Mouse (Mus musculus) stomach, postnatal 0 days (tissue): Measurements from ENCODE around the gene Ptprg. TPM values are rescaled to one million over a fixed set of nuclear protein-coding genes. Genes with fewer than 3 reads are reported as not detected.
A peak's percentile ranks its signal among the peaks of the same experiment; 100 is the strongest.

Experiments used
- ATAC-seq: fragments of 200-750 bp; cut with Nextera tagmentation; 2 replicates; pipeline ENCODE4 v1.8.0; 2017; ENCODE audit not compliant: low FRiP score, low TSS enrichment
- DNase-seq: peaks from one replicate; pipeline ENCODE4 v3.0.0-alpha.2; 2016; ENCODE audit warnings: low spot score
- H3K27ac ChIP-seq: fragments of 300-500 bp; sonication (generic); replicated peaks from 2 replicates; pipeline ENCODE4 v1.5.1; 2014; ENCODE audit warnings: mild to moderate bottlenecking, control low read depth
- H3K27me3 ChIP-seq: fragments of 300-500 bp; sonication (generic); 2 replicates; pipeline ENCODE4 v1.6.1; 2014; ENCODE audit warnings: low read length; ENCODE audit not compliant: control insufficient read depth, insufficient read depth
- H3K36me3 ChIP-seq: fragments of 300-500 bp; sonication (generic); 2 replicates; pipeline ENCODE4 v1.6.1; 2014; ENCODE audit warnings: low read length, mixed read lengths; ENCODE audit not compliant: control insufficient read depth, insufficient read depth
- H3K4me1 ChIP-seq: fragments of 300-500 bp; sonication (generic); replicated peaks from 2 replicates; pipeline ENCODE4 v1.6.1; 2014; ENCODE audit warnings: antibody characterized with exemption; ENCODE audit not compliant: control insufficient read depth, insufficient read depth
- H3K4me2 ChIP-seq: fragments of 300-500 bp; sonication (generic); replicated peaks from 2 replicates; pipeline ENCODE4 v1.6.1; 2014; ENCODE audit warnings: low read depth, mild to moderate bottlenecking, control low read depth, moderate library complexity
- H3K4me3 ChIP-seq: fragments of 300-500 bp; sonication (generic); 2 replicates; pipeline ENCODE4 v1.5.1; 2014; ENCODE audit warnings: low read depth, low read length, control low read depth
- H3K9ac ChIP-seq: fragments of 300-500 bp; sonication (generic); 2 replicates; pipeline ENCODE4 v1.6.1; 2014; ENCODE audit warnings: mild to moderate bottlenecking, low read length, control low read depth, mixed read lengths
- H3K9me3 ChIP-seq: fragments of 300-500 bp; sonication (generic); 2 replicates; pipeline ENCODE4 v1.6.1; 2016; ENCODE audit warnings: low read length; ENCODE audit not compliant: control insufficient read depth
- CTCF ChIP-seq: IDR thresholded peaks from 2 replicates; pipeline ENCODE4 v1.5.1; 2016; ENCODE audit warnings: antibody characterized with exemption, low read depth, mild to moderate bottlenecking, moderate library complexity
- EP300 ChIP-seq: optimal IDR thresholded peaks from 2 replicates; pipeline ENCODE3; 2016; ENCODE audit warnings: antibody characterized with exemption
- WGBS: fragments of 180-500 bp; shearing (Covaris S2); extraction: QIAGEN DNeasy Blood & Tissue Kit; methylation state at CpG from one replicate; pipeline ENCODE4 v1.1.7; 2014; 5-methylcytosine and 5-hydroxymethylcytosine counted together
- polyA plus RNA-seq: library from polyadenylated mRNA; unstranded; fragments of >200 nt; fragmentation: Nextera tagmentation; extraction: Ambion mirVana; gene quantifications from 2 replicates; pipeline ENCODE4 v1.2.1, GENCODE M21; 2015

Ptprg gene
- polyA plus RNA-seq, 1 experiment from 2014 or later = 6.2 TPM

DNA sequence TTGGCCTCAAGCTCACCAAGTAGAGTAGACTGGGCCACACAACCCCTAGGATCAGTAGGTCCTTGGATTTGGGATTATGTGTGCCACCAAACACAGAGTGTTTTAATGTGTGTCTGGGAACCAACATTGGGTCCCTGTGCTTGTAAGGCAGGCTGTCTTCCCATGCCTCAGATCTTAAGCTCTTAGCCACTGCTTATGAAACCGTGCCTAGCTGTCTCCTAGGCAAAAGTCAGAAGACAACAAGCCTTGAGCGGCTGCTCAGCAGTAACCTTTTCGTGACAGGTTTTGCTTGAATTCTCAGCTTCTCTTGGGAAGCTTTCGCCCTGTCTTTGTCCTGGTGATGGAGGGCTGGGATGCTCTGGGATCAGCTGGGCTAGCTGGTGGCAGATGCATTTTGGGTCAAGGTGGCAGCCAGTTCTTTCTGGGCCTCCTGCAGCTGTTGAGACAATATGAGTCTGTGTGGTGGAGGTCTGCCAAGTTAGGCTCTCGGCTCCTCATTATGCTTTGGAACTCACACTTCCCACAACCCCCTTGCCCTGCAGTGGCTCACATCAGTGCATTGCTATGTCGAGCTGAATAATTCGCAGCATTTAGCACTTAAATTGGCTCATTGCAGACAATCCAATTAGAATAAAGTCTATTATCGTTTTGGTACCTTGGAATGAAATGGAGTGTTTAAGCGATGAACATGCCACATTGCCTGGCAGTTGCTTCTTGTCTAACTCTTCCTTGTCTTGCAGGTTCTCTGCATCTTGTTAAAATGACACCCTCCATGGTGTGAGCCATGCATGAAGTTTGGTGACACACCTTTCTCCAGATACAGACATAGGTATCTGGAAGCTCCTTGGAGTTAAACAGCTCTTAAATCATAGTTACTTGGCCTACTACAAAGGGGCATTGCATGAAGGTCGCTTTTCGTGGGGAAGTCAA is 321.9 kb downstream of the Ptprg start:
- Histone ChIP-seq H3K4me1 (no peaks in the 10 kb centered on the region), H3K9me3 (no peaks in the 10 kb centered on the region), H3K36me3 (no peaks in the 10 kb centered on the region), H3K27ac (no peak overlapping the region), H3K27me3 (no peaks in the 10 kb centered on the region), H3K9ac (no peak overlapping the region), H3K4me3 (no peak overlapping the region), H3K4me2 (no peak overlapping the region)
- WGBS = 78% methylated on average over 11 of the region's 11 CpGs
- TF ChIP-seq CTCF = no peak
- TF ChIP-seq EP300 = no peak
- no peak for ATAC-seq
- DNase-seq = no peak

GRCm38 (mm10) chr14:11881082-11881481 is 327.8 kb downstream of the Ptprg start:
- H3K27ac ChIP-seq = no peak overlapping the region
- no peaks in the 10 kb centered on the region for H3K27me3 ChIP-seq
- WGBS = 86% methylated on average over 3 of the region's 3 CpGs
- TF ChIP-seq CTCF (no peak), EP300 (no peak)
- no peak overlapping the region for H3K4me3 ChIP-seq
- H3K9me3 ChIP-seq = no peaks in the 10 kb centered on the region
- no peak for DNase-seq
- H3K4me2 ChIP-seq = no peak overlapping the region
- H3K9ac ChIP-seq = no peak overlapping the region
- ATAC-seq = no peak
- H3K36me3 ChIP-seq = no peaks in the 10 kb centered on the region
- H3K4me1 ChIP-seq = no peaks in the 10 kb centered on the region

- no peak overlapping the region for H3K9ac ChIP-seq
- no peaks in the 10 kb centered on the region for H3K4me1 ChIP-seq
- no peaks in the 10 kb centered on the region for H3K27me3 ChIP-seq
- ATAC-seq (no peak), DNase-seq (no peak)
- H3K4me3 ChIP-seq = no peak overlapping the region
- peak overlapping the region; percentile 0; the same call in 1 of the 2 replicates for H3K4me2 ChIP-seq
- no peak for TF ChIP-seq CTCF
- no peaks in the 10 kb centered on the region for H3K9me3 ChIP-seq
- 31% methylated on average over 10 of the region's 10 CpGs for WGBS
- H3K36me3 ChIP-seq = no peaks in the 10 kb centered on the region
- no peak overlapping the region for H3K27ac ChIP-seq
Observed at GRCm38 (mm10) chr14:11883142-11883921, 330.0 kb downstream of the Ptprg start.

DNA sequence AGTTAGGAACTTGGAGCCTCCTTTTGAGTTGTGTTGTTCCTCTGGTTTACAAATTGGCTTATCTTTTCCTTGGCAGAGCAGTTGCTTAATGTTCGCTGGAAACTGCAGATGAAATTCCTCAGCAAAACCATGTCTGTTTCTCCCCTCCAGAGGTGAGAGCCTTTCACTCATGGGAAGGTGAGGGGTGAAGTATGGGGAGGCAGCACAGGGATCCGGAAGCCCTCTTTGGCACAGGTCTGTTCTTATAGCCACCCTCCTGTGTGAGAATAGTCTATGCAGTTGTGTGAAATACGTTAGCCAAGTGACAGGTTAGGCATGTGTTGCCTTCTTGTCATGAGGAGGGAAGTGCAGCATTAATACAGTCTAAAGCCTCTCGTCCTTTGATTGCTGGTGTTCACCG is 330.7 kb downstream of the Ptprg start:
- ATAC-seq = no peak
- WGBS = 47% methylated on average over 5 of the region's 5 CpGs
- H3K27ac ChIP-seq = no peak overlapping the region
- H3K9me3 ChIP-seq = no peaks in the 10 kb centered on the region
- H3K4me3 ChIP-seq = no peak overlapping the region
- H3K4me1 ChIP-seq = no peaks in the 10 kb centered on the region
- no peak for DNase-seq
- TF ChIP-seq EP300 (no peak), CTCF (no peak)
- H3K36me3 ChIP-seq = no peaks in the 10 kb centered on the region
- H3K4me2 ChIP-seq = peak overlapping the region; percentile 0; the same call in 1 of the 2 replicates
- H3K9ac ChIP-seq = no peak overlapping the region
- H3K27me3 ChIP-seq = no peaks in the 10 kb centered on the region

DNA sequence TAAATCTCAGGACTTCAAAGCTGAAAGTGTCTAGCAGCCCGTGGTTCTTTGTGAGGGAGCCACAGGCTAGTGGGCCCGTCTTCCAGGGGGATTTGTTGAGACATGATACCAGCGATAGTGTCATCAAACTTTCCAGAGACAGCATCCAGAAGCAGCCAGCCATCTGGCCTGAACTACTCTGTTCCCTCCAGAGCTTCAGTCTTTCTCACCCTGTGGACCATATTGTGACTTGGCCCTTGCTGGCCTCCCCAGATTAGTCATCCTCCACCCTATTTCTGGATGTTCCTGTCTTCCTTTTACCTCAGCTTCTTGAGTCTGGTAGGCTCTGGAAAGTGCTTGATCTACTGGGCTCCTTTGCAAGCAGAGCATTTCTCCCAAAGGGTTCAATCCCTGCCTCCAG is 333.1 kb downstream of the Ptprg start:
- DNase-seq (no peak), ATAC-seq (no peak)
- H3K4me3 ChIP-seq = no peak overlapping the region
- no peak overlapping the region for H3K4me2 ChIP-seq
- H3K36me3 ChIP-seq = no peaks in the 10 kb centered on the region
- no peak overlapping the region for H3K27ac ChIP-seq
- no peak overlapping the region for H3K9ac ChIP-seq
- 69% methylated on average over 3 of the region's 3 CpGs for WGBS
- no peaks in the 10 kb centered on the region for H3K4me1 ChIP-seq
- H3K27me3 ChIP-seq = no peaks in the 10 kb centered on the region
- H3K9me3 ChIP-seq = no peaks in the 10 kb centered on the region
- no peak for TF ChIP-seq CTCF
- TF ChIP-seq EP300 = no peak
